Mouse (Mus musculus) neural tube, embryonic 14.5 days (tissue): ENCODE results near the gene Dcn. TPM values are rescaled to one million over a fixed set of nuclear protein-coding genes. Genes with fewer than 3 reads are reported as not detected.

ENCODE experiments used
- ATAC-seq: fragments of 200-750 bp; cut with Nextera tagmentation; 2 replicates; pipeline ENCODE4 v1.8.0; 2017; ENCODE audit warnings: low read depth, mild to moderate bottlenecking, moderate TSS enrichment, moderate library complexity
- H3K27ac ChIP-seq: fragments of 300-500 bp; sonication (generic); 2 replicates; pipeline ENCODE4 v1.5.1; 2014; ENCODE audit warnings: low read depth, mild to moderate bottlenecking, control low read depth, low read length, moderate library complexity, mixed read lengths
- H3K27me3 ChIP-seq: fragments of 300-500 bp; sonication (generic); 2 replicates; pipeline ENCODE4 v1.6.1; 2014; ENCODE audit warnings: low read length; ENCODE audit not compliant: control insufficient read depth, insufficient read depth
- H3K36me3 ChIP-seq: fragments of 300-500 bp; sonication (generic); 2 replicates; pipeline ENCODE4 v1.6.1; 2014; ENCODE audit warnings: low read length, mixed read lengths; ENCODE audit not compliant: control insufficient read depth, insufficient read depth
- H3K4me1 ChIP-seq: fragments of 300-500 bp; sonication (generic); 2 replicates; pipeline ENCODE4 v1.6.1; 2014; ENCODE audit warnings: low read length; ENCODE audit not compliant: control insufficient read depth, insufficient read depth
- H3K4me2 ChIP-seq: fragments of 300-500 bp; sonication (generic); 2 replicates; pipeline ENCODE4 v1.6.1; 2014; ENCODE audit warnings: mild to moderate bottlenecking, low read depth, low read length, control low read depth
- H3K4me3 ChIP-seq: fragments of 300-500 bp; sonication (generic); 2 replicates; pipeline ENCODE4 v1.5.1; 2014; ENCODE audit warnings: low read depth, low read length, control low read depth, mixed read lengths
- H3K9ac ChIP-seq: fragments of 300-500 bp; sonication (generic); replicated peaks from 2 replicates; pipeline ENCODE4 v1.6.1; 2014; ENCODE audit warnings: low read depth, mild to moderate bottlenecking, control low read depth, low read length, mixed read lengths
- H3K9me3 ChIP-seq: fragments of 300-500 bp; sonication (generic); 2 replicates; pipeline ENCODE4 v1.6.1; 2016; ENCODE audit warnings: low read length; ENCODE audit not compliant: control insufficient read depth
- WGBS: fragments of 180-500 bp; shearing (Covaris S2); extraction: QIAGEN DNeasy Blood & Tissue Kit; methylation state at CpG from one replicate; pipeline ENCODE4 v1.1.7; 2014; 5-methylcytosine and 5-hydroxymethylcytosine counted together
- polyA plus RNA-seq: library from polyadenylated mRNA; unstranded; fragments of >200 nt; fragmentation: Nextera tagmentation; extraction: Ambion mirVana; gene quantifications from 2 replicates; pipeline ENCODE4 v1.2.1, GENCODE M21; 2014

Dcn gene
- polyA plus RNA-seq, 1 experiment from 2014 or later: 28.5 TPM

GRCm38 (mm10) chr10:97523366-97523765 is 44.0 kb downstream of the Dcn start:
- Histone ChIP-seq H3K9me3 (no peaks in the 10 kb centered on the region), H3K27me3 (no peaks in the 10 kb centered on the region), H3K4me1 (no peaks in the 10 kb centered on the region), H3K4me2 (no peak overlapping the region), H3K4me3 (no peak overlapping the region), H3K36me3 (no peaks in the 10 kb centered on the region), H3K27ac (no peak overlapping the region), H3K9ac (no peak overlapping the region)
- ATAC-seq: no peak
- WGBS: 93% methylated on average over 3 of the region's 3 CpGs

- no peak overlapping the region for H3K27ac ChIP-seq
- H3K9ac ChIP-seq: no peak overlapping the region
- no peak overlapping the region for H3K4me2 ChIP-seq
- no peaks in the 10 kb centered on the region for H3K9me3 ChIP-seq
- H3K4me3 ChIP-seq: no peak overlapping the region
- no peak for ATAC-seq
- H3K27me3 ChIP-seq: no peaks in the 10 kb centered on the region
- no peaks in the 10 kb centered on the region for H3K36me3 ChIP-seq
- H3K4me1 ChIP-seq: no peaks in the 10 kb centered on the region
- WGBS: 75% methylated on average over 4 of the region's 4 CpGs
Observed at GRCm38 (mm10) chr10:97535697-97536096, 56.3 kb downstream of the Dcn start.

GRCm38 (mm10) chr10:97536921-97537320 is 57.5 kb downstream of the Dcn start:
- Histone ChIP-seq H3K4me3 (no peak overlapping the region), H3K9me3 (no peaks in the 10 kb centered on the region), H3K27ac (no peak overlapping the region), H3K4me2 (no peak overlapping the region), H3K9ac (no peak overlapping the region), H3K4me1 (no peaks in the 10 kb centered on the region), H3K27me3 (no peaks in the 10 kb centered on the region), H3K36me3 (no peaks in the 10 kb centered on the region)
- WGBS: 86% methylated on average over 2 of the region's 2 CpGs
- ATAC-seq: no peak

GRCm38 (mm10) chr10:97538202-97538601 is 58.8 kb downstream of the Dcn start:
- ATAC-seq: no peak

GRCm38 (mm10) chr10:97547740-97548139 is 68.3 kb downstream of the Dcn start:
- no peaks in the 10 kb centered on the region for H3K9me3 ChIP-seq
- no peak overlapping the region for H3K9ac ChIP-seq
- no peak overlapping the region for H3K4me2 ChIP-seq
- no peak overlapping the region for H3K27ac ChIP-seq
- no peak for ATAC-seq
- H3K27me3 ChIP-seq: no peaks in the 10 kb centered on the region
- H3K36me3 ChIP-seq: no peaks in the 10 kb centered on the region
- no peaks in the 10 kb centered on the region for H3K4me1 ChIP-seq
- 82% methylated on average over 1 of the region's 1 CpGs for WGBS
- no peak overlapping the region for H3K4me3 ChIP-seq

More at GRCm38 (mm10) chr10:97538202-97538601, 58.8 kb downstream of the Dcn start:
- H3K27ac ChIP-seq: no peak overlapping the region
- no peaks in the 10 kb centered on the region for H3K36me3 ChIP-seq
- 93% methylated on average over 4 of the region's 4 CpGs for WGBS
- H3K4me1 ChIP-seq: no peaks in the 10 kb centered on the region
- no peak overlapping the region for H3K4me3 ChIP-seq
- no peaks in the 10 kb centered on the region for H3K9me3 ChIP-seq
- H3K4me2 ChIP-seq: no peak overlapping the region
- no peaks in the 10 kb centered on the region for H3K27me3 ChIP-seq
- no peak overlapping the region for H3K9ac ChIP-seq

- Histone ChIP-seq H3K36me3 (no peaks in the 10 kb centered on the region), H3K9ac (no peak within 1 kb of the TSS), H3K9me3 (no peaks in the 10 kb centered on the region), H3K4me1 (no peaks in the 10 kb centered on the region), H3K4me2 (no peak within 1 kb of the TSS), H3K27me3 (no peaks in the 10 kb centered on the region), H3K27ac (no peak within 1 kb of the TSS), H3K4me3 (no peak within 1 kb of the TSS)
- ATAC-seq: no peak
- WGBS: 48% methylated on average over 10 of the region's 10 CpGs
Observed at GRCm38 (mm10) chr10:97564957-97565856, 85.8 kb downstream of the Dcn start, which contains the start of gene Lum. TSS of gene Lum (plus strand) at chr10:97565128.

- ATAC-seq: no peak
- no peak overlapping the region for H3K4me3 ChIP-seq
- no peaks in the 10 kb centered on the region for H3K27me3 ChIP-seq
- no peak overlapping the region for H3K27ac ChIP-seq
- H3K4me1 ChIP-seq: no peaks in the 10 kb centered on the region
- H3K9ac ChIP-seq: no peak overlapping the region
- no peak overlapping the region for H3K4me2 ChIP-seq
- no peaks in the 10 kb centered on the region for H3K36me3 ChIP-seq
- H3K9me3 ChIP-seq: no peaks in the 10 kb centered on the region
- 63% methylated on average over 8 of the region's 8 CpGs for WGBS
Observed at GRCm38 (mm10) chr10:97567489-97568135, 88.2 kb downstream of the Dcn start.
